Mouse (Mus musculus): ENCODE results near the gene Adgrg1.
"Not testable (repeated sequence)": the region's sequence is repeated elsewhere in the genome, so short reads cannot be mapped to it uniquely, and the experiment has no call there.

Adgrg1 gene

DNA sequence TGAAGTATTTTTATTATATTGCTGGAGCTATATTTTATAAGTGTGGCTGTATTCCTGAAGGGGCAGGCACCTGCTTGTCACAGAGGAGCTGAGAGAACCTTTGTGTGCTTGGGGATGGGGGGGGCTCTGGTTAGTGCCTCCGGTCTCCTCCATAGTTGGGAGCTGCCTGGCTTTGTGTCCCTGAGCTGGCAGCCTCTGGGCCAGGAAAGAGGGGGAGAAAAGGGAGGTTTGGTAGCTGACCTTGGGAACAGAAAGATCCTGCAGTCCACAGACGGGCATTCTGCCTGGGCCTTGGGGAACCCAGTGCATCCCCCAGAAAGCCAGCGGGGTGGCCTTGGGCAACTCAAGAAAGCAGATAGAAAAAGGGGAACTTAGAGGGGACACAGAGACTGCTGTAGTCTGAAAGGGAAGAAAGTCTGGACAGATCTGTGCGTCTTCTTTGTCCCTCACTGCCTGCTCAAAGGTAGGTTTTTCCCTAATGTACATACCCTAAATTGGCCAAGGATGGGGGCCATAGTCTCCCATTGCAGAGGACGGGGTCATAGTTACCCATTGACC lies 20.9 kb downstream of the Adgrg1 start:
- DNase-seq (ENCODE audit: low read depth, low spot score): no peak

DNA sequence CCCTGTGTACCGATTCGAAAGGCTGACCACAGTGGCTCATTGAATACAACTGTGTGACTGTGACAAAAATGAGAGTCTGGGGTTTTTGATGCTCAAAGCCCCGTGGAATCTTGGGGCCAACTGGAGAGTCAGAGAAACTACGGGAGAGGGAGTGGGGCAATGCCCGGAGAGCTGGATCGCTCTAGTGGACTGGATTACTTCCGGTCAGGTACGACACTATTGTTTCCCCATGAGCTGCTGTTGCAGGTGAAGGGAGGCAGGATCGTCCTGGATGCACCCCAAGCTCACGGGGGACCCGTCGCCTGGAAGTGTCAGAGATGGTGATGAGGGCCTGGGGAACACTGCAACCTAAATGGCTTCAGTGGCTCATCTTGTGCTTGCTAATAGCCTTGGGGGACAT lies 21.5 kb downstream of the Adgrg1 start:
- DNase-seq (ENCODE audit: low read depth, low spot score): no peak

DNA sequence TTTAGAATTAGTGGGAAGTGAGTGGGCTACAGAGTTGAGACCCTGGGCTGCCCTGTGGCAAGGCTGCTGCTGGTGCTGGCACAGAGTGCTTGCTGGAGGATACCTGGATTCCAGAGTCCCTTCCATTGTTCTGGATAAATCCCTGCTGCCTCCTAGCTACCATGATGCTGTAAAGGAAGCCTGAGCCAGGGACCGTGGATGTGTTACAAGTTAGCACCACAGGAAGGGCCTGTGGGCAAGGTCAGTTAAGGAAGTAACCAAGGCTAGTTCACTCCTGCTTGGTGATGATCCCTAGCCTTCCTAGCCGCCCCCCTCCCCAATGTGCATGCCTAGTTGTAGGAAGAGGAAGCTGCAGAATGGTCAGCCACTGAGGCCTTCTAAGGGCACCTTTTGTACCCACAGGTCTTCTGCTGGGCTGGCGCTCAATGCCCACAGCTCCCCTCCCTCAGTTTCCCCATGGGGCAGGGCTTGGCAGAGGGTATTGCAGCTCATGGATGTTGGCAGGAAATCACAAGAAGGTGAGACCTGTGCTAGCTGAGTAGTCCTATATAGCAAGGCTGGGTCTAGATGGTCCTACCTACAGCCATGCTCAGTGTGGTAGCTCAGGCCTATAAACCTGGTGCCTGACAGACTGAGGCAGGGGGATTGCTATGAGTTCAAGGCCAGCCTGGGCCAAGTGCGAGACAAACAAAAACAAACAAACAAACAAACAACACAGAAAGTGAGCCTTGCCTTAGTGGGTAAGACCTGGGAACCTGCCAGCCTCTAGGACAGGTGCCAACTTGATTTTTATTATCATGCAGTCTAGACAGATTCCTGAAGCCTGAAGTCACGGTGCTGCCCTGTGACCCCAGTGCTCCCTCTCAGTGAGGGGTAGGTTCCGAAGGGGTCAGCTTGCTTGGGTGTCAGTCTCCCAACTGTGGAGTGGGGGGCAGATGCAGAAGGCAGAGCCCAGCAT lies 22.6 kb downstream of the Adgrg1 start:
- no peak for DNase-seq (ENCODE audit: low read depth, low spot score)

DNA sequence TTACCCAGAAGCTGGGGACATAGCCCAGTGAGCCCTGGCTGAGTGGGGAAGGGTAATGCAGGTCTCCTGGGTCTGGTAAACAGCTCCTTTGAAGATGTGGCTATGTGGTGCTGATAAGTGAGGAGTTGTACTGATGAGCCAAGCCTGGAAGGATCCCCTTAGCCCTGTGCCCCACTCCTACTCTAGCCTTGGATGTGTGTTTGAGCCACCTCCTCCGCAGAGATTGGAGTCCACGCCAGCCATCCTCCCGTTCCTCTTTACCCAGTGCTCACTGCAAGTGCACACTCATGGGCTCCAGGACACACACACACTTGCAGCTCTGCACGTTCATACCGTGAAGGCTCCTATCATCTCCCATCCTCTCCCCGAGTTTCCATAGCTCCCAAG lies 23.3 kb downstream of the Adgrg1 start:
- no peak for DNase-seq (ENCODE audit: low read depth, low spot score)

DNA sequence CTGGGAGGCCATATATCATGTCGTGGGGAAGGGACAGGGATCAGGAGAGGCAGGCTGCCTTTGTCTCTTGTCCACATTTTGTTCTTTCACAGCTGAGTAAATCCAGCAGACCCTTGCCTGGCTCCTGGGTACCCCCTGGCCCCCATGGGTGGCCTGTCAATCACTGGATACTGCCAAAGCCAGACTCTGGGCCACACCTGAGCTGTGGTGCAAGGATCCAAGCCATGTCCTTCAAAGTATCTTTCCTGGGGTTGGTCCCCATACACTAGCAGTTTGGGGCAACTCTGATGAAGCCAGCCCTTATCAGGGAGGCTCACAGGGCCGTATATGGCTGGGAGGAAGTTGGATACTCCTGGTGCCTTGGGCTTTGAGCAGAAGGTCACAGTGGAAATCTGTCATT lies 23.9 kb downstream of the Adgrg1 start:
- DNase-seq (ENCODE audit: low read depth, low spot score): no peak

DNA sequence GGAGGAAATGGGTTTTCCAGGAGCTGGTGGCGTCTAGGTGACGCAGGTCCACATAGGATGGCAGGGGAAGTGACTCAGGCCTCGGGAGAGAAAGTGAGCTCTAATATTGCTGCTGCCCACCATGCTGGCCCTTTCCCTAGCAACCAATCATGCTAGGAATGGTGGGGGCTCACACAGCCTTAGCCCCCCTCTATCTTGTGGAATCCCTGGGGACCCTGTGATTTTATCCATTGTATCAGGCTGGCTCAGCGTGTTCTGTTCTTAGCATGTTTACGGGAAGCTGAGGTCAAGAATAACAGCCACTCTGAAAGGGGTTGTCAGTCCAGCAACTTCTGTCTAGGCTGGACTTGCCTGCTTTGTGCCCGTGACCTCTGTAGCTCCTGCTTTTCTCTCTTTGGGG lies 24.5 kb downstream of the Adgrg1 start:
- no peak for DNase-seq (ENCODE audit: low read depth, low spot score)

DNA sequence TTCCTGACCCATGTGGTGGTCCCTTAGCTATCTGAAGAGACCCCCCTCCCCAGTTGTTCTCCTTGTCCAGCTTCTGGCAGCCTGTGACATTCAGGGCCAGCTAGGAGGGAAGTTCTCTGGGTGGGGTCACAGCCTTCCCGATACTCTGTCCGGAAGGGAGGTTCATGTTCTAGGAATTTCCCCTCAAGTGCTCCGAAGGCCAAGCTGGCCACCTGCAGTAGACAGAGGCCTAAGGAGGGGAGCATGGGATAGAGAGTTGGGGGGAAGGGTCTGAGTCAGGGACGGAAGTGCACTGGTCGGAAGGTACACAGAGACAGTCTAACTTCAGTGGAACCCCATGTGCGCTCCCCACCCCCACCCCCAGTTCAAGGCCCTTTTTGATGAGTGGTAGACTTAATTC lies 25.4 kb downstream of the Adgrg1 start:
- no peak for DNase-seq (ENCODE audit: low read depth, low spot score)

DNA sequence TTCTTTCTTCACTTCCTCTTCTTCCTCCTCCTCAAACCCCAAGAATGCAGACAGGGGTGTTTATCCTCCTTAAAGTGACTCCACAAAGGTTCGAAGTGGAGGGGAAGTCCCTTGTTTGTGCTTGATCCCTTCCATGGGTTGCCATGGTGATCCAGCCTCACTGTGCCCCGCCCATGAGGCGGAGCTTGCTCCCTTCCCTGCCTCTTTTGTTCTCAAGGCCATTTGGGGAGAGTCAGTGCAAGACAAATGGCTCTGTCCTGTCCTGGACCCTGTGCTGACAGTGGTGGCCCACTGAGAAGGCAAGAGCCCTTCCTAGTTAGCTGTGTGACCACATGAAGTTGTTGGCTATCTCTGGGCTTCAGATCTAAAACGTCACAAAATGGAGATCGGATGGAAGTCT lies 26.1 kb downstream of the Adgrg1 start:
- DNase-seq (ENCODE audit: low read depth, low spot score): no peak

DNA sequence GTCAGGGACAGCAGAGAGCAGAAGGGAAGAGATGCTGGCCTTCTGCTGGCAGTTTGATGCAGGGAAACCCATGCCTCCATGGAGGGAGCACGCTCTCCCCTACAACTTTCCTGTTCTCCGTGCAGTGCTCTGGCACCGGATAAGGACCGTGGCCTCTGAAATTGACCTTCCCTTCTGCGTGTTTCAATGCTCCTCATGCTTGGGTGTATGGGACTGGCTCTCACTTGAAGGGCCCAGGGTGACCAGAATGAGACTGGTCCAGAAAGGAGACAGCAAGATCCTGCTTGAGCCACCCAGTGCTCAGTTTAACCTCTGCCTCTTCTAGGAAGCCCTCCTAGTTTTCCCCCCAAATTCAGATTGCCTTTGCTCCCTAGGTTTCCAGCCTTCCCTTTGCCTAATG lies 26.6 kb downstream of the Adgrg1 start:
- DNase-seq (ENCODE audit: low read depth, low spot score): no peak

DNA sequence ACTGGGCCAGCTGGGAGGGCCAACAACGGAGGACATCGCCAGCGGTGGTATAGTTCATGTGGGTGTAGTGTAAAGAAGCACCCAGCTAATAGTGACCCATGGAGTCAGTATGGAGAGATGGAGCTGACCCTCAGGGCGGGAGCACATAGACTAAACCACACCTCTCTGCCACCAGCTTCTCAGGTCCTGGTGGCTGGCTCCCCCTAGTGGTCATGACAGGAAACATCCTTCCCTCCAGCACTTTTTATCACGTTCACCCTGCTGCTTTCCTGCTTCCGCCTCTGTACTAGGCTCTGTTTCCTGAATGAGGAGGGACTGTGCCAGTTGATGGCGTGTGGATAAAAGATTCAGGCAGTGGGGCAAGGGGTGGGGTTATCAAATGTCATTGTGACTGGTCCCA lies 27.1 kb downstream of the Adgrg1 start:
- DNase-seq (ENCODE audit: low read depth, low spot score): no peak

DNA sequence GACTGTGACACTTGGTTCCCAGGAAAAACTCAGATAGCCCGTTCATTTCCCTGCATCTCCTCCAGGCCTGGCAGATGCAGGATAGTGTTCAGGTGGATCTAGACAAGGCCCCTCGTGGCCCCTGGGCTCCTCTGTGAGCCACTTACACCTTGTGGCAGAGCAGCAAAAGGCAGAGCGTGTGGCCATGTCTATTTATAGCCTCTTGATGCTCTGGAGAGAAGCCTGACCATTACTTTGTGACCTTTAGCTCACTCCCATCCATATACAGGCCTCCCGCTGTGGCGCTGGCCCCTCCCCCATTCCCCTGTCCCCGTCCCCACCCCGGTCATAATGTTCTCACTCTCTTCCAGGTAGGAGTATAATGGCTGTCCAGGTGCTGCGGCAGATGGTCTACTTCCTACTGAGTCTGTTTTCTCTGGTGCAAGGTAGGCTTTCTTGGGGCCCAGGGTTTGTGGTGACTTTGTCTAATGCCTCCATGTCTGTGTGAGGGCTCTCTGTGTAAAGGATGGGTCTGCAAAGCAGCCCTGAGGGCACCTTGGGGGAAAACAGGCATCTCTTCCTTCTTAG lies 27.6 kb downstream of the Adgrg1 start:
- no peak for DNase-seq (ENCODE audit: low read depth, low spot score)

DNA sequence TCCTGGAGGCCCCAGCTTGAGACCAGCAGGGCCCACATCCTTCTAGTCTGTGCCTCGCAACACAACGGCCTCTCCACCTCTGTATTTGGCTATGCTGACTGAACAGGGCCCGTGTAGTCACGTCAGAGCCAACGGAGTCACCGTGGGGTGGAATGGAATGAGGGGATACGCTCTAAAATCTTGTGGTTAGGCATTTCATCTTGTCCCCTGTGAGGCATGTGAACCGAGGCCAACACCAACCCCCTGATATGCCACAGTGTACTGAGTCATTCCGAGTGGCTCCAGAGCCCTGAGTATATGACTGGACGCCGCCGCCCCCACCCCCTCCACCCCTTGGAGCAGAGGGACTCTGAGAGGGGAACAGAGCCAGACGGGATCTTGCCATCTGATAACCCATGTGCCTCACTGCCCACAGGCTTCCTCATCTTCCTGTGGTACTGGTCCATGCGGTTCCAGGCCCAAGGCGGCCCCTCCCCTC lies 37.9 kb downstream of the Adgrg1 start:
- no peak for DNase-seq (ENCODE audit: low read depth, low spot score)

DNA sequence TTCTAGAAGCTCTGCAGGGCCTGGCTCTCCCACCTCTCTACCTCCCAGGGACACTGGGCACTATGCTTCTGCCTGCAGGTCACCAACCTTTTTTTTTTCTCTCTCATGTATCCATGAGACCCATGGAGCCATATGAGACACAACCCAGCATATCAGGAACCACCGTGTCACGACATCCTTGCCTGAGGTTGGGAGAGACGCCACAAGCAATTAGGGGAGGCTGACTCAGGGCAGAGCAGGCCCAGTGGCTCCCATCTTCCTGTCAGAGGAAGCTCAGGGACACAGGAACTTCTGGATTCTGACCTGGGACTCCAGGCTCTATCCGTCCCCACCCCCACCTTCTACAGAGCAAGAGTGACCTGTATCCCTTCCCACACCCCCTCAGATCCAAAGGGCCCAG lies 41.3 kb downstream of the Adgrg1 start:
- no peak for DNase-seq (ENCODE audit: low read depth, low spot score)

DNA sequence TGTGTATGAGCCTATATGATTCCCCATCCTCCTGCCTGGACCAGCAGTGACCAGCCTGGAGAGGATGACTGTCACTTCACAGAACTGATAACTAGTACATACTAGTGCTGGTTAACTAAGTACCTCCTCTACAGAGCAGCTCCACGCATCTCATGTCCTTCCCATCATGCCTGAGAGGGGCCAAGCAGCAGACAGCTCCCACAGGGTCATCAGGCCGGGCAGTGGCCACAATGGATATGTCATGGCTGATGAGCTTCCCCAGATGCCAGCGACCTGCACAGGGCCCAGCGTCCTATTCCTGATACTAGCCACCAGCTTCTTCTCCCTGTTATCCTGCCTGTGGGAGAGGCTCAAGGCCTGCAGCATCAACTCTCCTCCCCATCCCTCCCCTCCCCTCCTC lies 42.1 kb downstream of the Adgrg1 start:
- no peak for DNase-seq (ENCODE audit: low read depth, low spot score)

DNA sequence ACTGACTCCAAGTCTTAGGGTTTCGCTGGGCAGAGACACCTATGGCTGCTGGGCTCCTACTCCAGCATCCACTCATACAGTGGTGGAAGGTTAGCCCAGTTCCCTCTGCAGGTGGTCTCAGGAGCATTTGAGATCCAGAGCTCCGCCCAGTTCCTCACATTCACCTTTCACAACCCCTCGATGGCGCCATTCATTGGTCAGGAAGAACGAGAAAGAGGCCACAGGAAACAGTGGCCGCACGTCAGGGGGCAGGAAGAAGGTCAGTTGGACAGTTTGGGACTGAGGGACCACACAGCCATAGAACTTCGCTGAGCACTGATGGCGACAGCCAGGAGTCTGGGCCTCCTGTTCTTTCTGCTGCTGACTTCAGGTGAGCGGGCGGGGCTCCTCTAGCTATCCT lies 42.9 kb downstream of the Adgrg1 start, which contains the start of gene Adgrg3:
Adgrg3 (plus strand) TSS at position 242 of the 400 bp plus-strand sequence.
- no peak for DNase-seq (ENCODE audit: low read depth, low spot score)

DNA sequence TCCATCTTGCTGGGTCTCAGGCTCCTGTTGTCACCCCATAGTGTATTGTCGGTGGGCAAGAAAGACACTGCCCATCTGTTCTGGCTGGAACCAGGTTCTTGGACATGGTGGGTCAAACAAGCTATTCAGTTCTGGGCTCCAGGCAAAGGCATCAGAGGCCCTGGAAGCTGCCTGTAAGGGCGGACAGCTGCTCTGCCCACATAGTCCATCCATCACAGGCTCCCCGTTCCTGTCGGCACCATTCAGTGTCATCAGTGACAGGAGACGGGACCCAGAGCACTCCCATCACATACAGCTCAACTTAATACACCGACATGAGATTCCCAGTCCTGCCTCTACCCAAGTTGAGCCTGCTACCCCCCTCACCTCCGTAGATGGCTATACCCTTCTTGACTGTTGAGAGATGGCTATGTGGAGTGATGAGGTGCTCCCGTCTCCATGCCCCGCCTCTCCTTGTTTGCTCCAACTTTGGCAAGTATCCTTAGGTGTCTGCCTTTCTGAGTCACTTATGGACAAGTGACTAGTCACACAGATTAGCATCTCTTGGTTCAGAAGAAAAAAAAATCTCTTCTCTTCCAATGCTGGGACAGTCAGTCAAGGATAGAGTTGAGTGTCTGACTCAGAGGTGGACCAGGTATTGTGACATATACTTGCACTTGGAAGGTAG lies 43.6 kb downstream of the Adgrg1 start:
- DNase-seq (ENCODE audit: low read depth, low spot score): no peak

DNA sequence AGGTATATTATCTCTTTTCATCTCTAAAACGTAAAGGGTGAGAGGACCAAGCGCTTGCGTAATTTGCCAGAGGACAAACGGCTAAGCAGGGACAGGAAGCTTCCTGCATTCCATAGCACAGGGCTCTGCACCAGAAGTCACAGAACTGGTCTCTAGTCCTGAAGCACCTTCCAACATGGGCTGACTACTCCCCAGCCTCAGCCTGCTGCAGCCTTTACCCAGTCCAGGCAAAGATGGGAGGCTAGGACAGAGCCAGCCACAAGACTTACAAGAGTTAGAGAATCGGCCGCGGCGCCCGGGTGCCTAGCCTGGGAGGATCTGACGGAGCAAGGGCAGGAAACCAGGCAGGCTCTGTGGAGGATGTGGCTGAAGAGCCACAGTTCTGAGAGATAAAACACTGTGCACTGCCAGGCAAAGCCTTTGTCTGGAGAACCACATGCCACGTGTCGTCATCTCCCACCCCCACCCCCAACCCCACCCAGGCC lies 45.8 kb downstream of the Adgrg1 start:
- no peak for DNase-seq (ENCODE audit: low read depth, low spot score)

DNA sequence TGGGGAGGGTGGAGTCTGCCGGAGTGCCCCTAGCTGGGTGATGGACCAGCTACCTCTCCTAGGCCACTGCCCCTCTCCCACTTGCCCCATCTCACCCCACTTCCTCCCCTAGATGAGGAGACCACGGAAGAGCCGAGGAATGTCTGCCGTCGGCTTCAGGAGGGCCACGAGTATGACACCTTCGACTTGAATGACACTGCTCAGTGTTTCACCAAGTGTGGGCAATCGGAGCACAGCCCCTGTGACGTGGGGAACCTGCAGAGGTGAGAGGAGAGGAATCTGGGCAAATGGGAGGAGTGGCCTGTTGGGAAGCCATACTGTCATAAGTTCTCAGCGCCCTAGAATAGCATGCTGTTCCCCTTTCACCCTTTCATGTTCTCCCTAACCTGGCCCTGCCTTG lies 46.3 kb downstream of the Adgrg1 start:
- DNase-seq (ENCODE audit: low read depth, low spot score): no peak

DNA sequence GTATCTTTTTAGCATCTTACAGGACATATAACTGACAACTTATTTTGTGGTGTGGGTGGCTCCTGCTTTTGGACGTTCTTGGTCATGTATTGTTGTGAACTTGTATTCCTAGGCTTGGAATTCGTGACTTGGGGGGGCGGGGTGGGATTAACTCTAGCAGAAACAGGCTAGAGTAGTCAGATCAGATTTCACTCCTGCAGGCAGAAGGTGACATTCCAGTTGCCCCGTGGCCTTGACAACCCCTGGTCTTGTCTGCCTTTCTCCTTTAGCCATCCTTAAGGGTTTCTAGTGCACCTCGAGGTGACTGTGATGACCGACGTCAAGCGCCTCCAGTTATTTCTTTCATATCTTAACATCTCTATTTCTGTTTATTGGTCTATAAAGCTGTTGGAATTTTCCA lies 48.6 kb downstream of the Adgrg1 start:
- DNase-seq (ENCODE audit: low read depth, low spot score): no peak

DNA sequence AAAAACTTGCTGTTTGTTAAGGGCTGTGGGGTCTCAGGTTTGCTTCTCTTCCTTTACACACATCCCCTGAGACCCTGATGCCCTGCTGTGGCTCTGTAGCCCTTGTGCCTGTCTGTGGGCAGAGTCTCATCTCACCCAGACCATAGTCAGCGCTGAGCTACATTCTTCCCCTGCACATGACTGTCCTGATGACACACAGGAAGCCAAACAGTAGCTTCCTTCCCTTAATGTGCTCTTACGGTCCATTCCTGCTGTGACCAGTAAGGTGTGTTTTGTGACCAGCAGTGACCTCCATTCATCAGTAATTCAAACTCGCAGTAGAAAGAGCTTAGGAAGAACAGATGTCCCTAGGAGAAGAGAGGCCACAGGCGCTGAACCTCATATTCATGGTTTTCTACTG lies 49.8 kb downstream of the Adgrg1 start:
- no peak for DNase-seq (ENCODE audit: low read depth, low spot score)

DNA sequence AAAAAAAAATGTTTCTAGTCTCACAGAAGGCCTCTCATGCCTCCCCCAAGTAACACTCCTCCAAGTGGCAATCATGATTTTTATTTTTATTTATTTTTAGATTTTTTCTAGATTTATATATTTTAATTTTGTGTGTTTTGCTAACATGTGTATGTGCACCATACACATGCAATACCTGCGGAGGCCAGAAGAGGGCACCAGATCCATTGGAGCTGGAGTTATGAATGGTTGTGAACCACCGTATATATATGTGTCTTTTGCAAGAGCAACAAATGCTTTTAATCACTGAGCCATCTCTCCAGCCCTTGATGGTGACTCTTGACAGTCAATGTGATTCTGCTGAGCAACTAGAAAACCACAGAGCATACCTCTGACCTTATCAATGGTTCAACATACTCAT lies 50.9 kb downstream of the Adgrg1 start:
- no peak for DNase-seq (ENCODE audit: low read depth, low spot score)

DNA sequence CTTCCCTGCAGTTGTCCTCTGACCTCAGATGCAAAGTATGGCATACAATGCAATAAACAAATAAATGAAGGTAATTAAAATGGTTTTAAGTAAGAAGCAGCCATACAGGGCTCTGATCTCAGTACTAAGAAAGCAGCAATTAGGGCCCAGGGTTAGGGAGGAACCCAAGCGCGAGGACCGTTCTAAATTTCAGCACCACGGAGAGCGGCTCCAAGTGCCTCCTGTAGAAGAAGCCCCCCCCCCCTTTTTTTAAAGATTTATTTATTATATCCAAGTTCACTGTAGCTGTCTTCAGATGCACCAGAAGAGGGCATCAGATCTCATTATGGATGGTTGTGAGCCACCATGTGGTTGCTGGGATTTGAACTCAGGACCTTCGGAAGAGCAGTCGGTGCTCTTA lies 53.8 kb downstream of the Adgrg1 start:
- not testable (repeated sequence) for DNase-seq (ENCODE audit: low read depth, low spot score)
